Mouse (Mus musculus): ENCODE measurements around the gene Tdrd7. TPM values are rescaled to one million over a fixed set of nuclear protein-coding genes. Genes with fewer than 3 reads are reported as not detected.

The Tdrd7 gene
- 5.4 and 6.0 TPM in 2 replicates for polyA plus RNA-seq (2016; fragmentation: Nextera tagmentation; extraction: Ambion mirVana)

GRCm38 (mm10) chr4:45964771-45965439, at the start of gene Tdrd7:
TSS of gene Tdrd7 (plus strand) at chr4:45965334.
- WGBS, result 80% methylated on average over 10 of the region's 10 CpGs
- peaks cover 10% of the 10 kb centered on the region; the same call in 1 of the 2 replicates for H3K27me3 ChIP-seq (replicated peaks; ENCODE audit: low read depth, poor library complexity, severe bottlenecking)
- H3K27ac ChIP-seq (replicated peaks), result no peak within 1 kb of the TSS
- no peak for DNase-seq (ENCODE audit: low spot score)
- H3K4me3 ChIP-seq, result no peak within 1 kb of the TSS
- no peaks in the 10 kb centered on the region for H3K9me3 ChIP-seq
- peaks cover 39% of the 10 kb centered on the region for H3K4me1 ChIP-seq
- no peaks in the 10 kb centered on the region for H3K36me3 ChIP-seq (replicated peaks)

DNA sequence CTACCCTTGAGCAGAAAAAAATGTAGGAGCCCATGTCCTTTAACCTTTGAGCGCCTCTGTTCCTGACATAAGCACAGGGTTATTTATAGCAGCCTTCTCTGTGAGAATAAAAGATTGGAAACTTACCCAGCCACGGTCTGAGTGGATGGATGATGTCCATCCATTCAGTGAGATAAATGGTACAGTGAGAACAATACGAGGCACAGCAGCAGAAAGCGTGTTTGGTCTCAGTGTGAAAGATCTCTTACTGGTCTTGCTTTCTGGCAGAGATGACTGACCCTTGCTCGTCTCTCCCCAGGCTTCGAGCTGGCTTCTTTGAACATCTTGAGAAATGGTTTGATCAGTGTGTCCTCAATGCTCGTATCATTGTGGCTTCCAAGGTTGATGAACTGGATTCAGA, 48.0 kb upstream of the Tdrd7 start:
- no peaks in the 10 kb centered on the region for H3K4me1 ChIP-seq
- 86% methylated on average over 7 of the region's 7 CpGs for whole genome bisulfite sequencing
- H3K27me3 ChIP-seq (replicated peaks; ENCODE audit: low read depth, poor library complexity, severe bottlenecking), result no peaks in the 10 kb centered on the region
- no peaks in the 10 kb centered on the region for H3K36me3 ChIP-seq (replicated peaks)
- peaks cover 5% of the 10 kb centered on the region; the same call in 1 of the 2 replicates for H3K9me3 ChIP-seq
- H3K27ac ChIP-seq (replicated peaks), result no peak overlapping the region
- DNase-seq (ENCODE audit: low spot score), result no peak
- no peak overlapping the region for H3K4me3 ChIP-seq

DNA sequence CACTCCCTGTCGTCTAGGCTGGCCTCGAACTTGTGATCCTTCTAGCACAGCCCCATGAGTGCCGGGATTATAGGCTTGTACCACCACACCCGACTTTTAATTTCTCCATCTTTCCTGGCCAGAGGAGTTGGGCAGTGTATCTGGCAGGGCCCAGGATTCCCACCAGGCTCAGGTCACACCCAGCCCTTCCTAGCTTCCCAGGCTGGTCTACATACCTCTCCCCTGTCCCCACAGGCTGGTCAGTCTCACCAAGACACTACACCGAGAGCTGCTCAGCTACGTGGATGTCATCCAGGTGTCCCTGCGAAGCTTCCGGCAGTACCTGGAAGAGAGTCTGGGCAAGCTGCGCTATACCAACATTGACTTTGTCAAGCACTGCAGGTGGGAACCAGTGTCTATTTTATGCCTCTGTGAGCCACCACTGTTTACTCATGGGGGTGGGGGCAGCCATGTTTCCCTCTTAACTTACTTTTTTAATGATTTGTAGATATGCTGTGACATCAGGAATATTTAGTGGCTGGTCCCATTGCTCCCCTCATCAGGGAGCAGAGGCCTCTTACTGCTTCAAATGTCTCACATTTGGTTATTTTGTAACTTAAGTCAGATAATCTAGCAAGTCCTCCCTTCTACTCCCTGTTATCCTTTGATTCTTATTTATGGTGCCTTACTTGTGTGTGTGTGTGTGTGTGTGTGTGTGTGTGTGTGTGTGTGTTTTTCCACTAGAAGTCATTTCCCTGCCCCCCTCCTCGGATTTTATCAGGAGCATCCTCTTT, 43.3 kb upstream of the Tdrd7 start:
- DNase-seq (ENCODE audit: low spot score), result no peak

DNA sequence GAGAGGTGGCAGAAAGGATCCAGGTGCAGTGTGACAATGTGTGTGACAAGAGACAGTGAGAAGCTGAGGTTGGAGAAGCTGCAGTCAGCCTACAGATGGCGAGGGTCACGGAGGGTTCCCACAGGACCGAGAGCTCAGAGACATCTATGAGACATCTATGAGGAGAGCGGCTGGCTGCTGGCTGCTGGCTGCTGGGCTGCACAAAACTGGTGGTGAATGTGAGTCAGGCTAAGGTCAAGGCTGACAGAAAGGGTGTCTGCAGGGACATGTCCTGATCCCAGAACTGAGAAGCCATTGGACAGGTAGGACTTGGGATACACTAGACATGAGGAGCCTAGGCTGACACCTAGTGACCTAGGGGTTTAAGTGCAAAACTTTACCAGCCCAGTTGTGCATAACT, 41.1 kb upstream of the Tdrd7 start:
- no peak overlapping the region for H3K4me3 ChIP-seq
- H3K27ac ChIP-seq (replicated peaks), result no peak overlapping the region
- H3K9me3 ChIP-seq, result no peaks in the 10 kb centered on the region
- H3K36me3 ChIP-seq (replicated peaks), result no peaks in the 10 kb centered on the region
- DNase-seq (ENCODE audit: low spot score), result no peak
- H3K27me3 ChIP-seq (replicated peaks; ENCODE audit: low read depth, poor library complexity, severe bottlenecking), result no peaks in the 10 kb centered on the region
- no peaks in the 10 kb centered on the region for H3K4me1 ChIP-seq
- 95% methylated on average over 4 of the region's 4 CpGs for WGBS

More for the DNA sequence above, 43.3 kb upstream of the Tdrd7 start:
- Histone ChIP-seq H3K9me3 (no peaks in the 10 kb centered on the region), H3K4me1 (no peaks in the 10 kb centered on the region), H3K27ac (replicated peaks) (no peak overlapping the region), H3K27me3 (replicated peaks; ENCODE audit: low read depth, poor library complexity, severe bottlenecking) (no peaks in the 10 kb centered on the region), H3K36me3 (replicated peaks) (no peaks in the 10 kb centered on the region), H3K4me3 (no peak overlapping the region)
- 86% methylated on average over 10 of the region's 10 CpGs for WGBS

GRCm38 (mm10) chr4:45928561-45928960, 36.6 kb upstream of the Tdrd7 start:
- DNase-seq (ENCODE audit: low spot score), result no peak
- Histone ChIP-seq H3K4me3 (no peak overlapping the region), H3K27ac (replicated peaks) (no peak overlapping the region), H3K27me3 (replicated peaks; ENCODE audit: low read depth, poor library complexity, severe bottlenecking) (no peaks in the 10 kb centered on the region), H3K4me1 (no peaks in the 10 kb centered on the region), H3K36me3 (replicated peaks) (no peaks in the 10 kb centered on the region), H3K9me3 (no peaks in the 10 kb centered on the region)
- WGBS, result 79% methylated on average over 4 of the region's 4 CpGs

GRCm38 (mm10) chr4:45941628-45942044, 23.5 kb upstream of the Tdrd7 start:
- no peaks in the 10 kb centered on the region for H3K27me3 ChIP-seq (replicated peaks; ENCODE audit: low read depth, poor library complexity, severe bottlenecking)
- no peaks in the 10 kb centered on the region for H3K36me3 ChIP-seq (replicated peaks)
- WGBS, result 32% methylated on average over 13 of the region's 13 CpGs
- H3K4me1 ChIP-seq, result 0 out of 2 replicates have a peak, but pooled peaks cover 3% of the 10 kb centered on the region
- H3K9me3 ChIP-seq, result no peaks in the 10 kb centered on the region
- H3K4me3 ChIP-seq, result no peak overlapping the region
- peak; percentile 76 for DNase-seq (ENCODE audit: low spot score)
- no peak overlapping the region for H3K27ac ChIP-seq (replicated peaks)

- no peak for DNase-seq (ENCODE audit: low spot score)
- Histone ChIP-seq H3K27ac (replicated peaks) (no peak overlapping the region), H3K4me1 (0 out of 2 replicates have a peak, but pooled peaks cover 7% of the 10 kb centered on the region), H3K36me3 (replicated peaks) (no peaks in the 10 kb centered on the region), H3K27me3 (replicated peaks; ENCODE audit: low read depth, poor library complexity, severe bottlenecking) (no peaks in the 10 kb centered on the region), H3K9me3 (no peaks in the 10 kb centered on the region), H3K4me3 (no peak overlapping the region)
- WGBS, result 85% methylated on average over 8 of the region's 8 CpGs
Measured at GRCm38 (mm10) chr4:45947729-45948128, 17.4 kb upstream of the Tdrd7 start.

- H3K4me1 ChIP-seq, result 0 out of 2 replicates have a peak, but pooled peaks cover 7% of the 10 kb centered on the region
- H3K9me3 ChIP-seq, result no peaks in the 10 kb centered on the region
- H3K27ac ChIP-seq (replicated peaks), result no peak overlapping the region
- no peaks in the 10 kb centered on the region for H3K27me3 ChIP-seq (replicated peaks; ENCODE audit: low read depth, poor library complexity, severe bottlenecking)
- no peak overlapping the region for H3K4me3 ChIP-seq
- no peaks in the 10 kb centered on the region for H3K36me3 ChIP-seq (replicated peaks)
- no peak for DNase-seq (ENCODE audit: low spot score)
- 88% methylated on average over 7 of the region's 7 CpGs for WGBS
Measured at GRCm38 (mm10) chr4:45949109-45949848, 15.9 kb upstream of the Tdrd7 start.

GRCm38 (mm10) chr4:45951830-45952229, 13.3 kb upstream of the Tdrd7 start:
- no peak overlapping the region for H3K27ac ChIP-seq (replicated peaks)

GRCm38 (mm10) chr4:45953025-45953919, 11.9 kb upstream of the Tdrd7 start:
- 92% methylated on average over 23 of the region's 23 CpGs for WGBS

More at GRCm38 (mm10) chr4:45951830-45952229, 13.3 kb upstream of the Tdrd7 start:
- WGBS, result 97% methylated on average over 18 of the region's 18 CpGs
- Histone ChIP-seq H3K4me3 (no peak overlapping the region), H3K27me3 (replicated peaks; ENCODE audit: low read depth, poor library complexity, severe bottlenecking) (no peaks in the 10 kb centered on the region), H3K4me1 (0 out of 2 replicates have a peak, but pooled peaks cover 7% of the 10 kb centered on the region), H3K36me3 (replicated peaks) (no peaks in the 10 kb centered on the region), H3K9me3 (no peaks in the 10 kb centered on the region)
- DNase-seq (ENCODE audit: low spot score), result no peak

GRCm38 (mm10) chr4:45955235-45955634, 9.9 kb upstream of the Tdrd7 start:
- no peak overlapping the region for H3K4me3 ChIP-seq
- H3K4me1 ChIP-seq, result no peaks in the 10 kb centered on the region
- H3K36me3 ChIP-seq (replicated peaks), result no peaks in the 10 kb centered on the region
- no peak overlapping the region for H3K27ac ChIP-seq (replicated peaks)
- WGBS, result 84% methylated on average over 4 of the region's 4 CpGs
- no peaks in the 10 kb centered on the region for H3K9me3 ChIP-seq
- no peak for DNase-seq (ENCODE audit: low spot score)
- H3K27me3 ChIP-seq (replicated peaks; ENCODE audit: low read depth, poor library complexity, severe bottlenecking), result no peaks in the 10 kb centered on the region

More at GRCm38 (mm10) chr4:45953025-45953919, 11.9 kb upstream of the Tdrd7 start:
- Histone ChIP-seq H3K9me3 (no peaks in the 10 kb centered on the region), H3K4me1 (0 out of 2 replicates have a peak, but pooled peaks cover 7% of the 10 kb centered on the region), H3K36me3 (replicated peaks) (no peaks in the 10 kb centered on the region), H3K27me3 (replicated peaks; ENCODE audit: low read depth, poor library complexity, severe bottlenecking) (no peaks in the 10 kb centered on the region), H3K4me3 (no peak overlapping the region), H3K27ac (replicated peaks) (no peak overlapping the region)
- no peak for DNase-seq (ENCODE audit: low spot score)

All from embryonic facial prominence, embryonic 10.5 days (tissue).